Comparison of ENCODE assay signal across 26 mouse cellular contexts in genomic region chr2:157953978-157954377, GRCm38 (mm10). TPM values are rescaled to one million over a fixed set of nuclear protein-coding genes. Genes with fewer than 3 reads are reported as not detected.
DNase-seq lines count a peak whose midpoint lies in the region; ATAC-seq and TF ChIP-seq lines count a peak whose summit lies in the region.
"Had no signal": no experiment of that assay in that cellular context is flagged by ENCODE, and none has a peak within 500 bp of the region (broad histone marks: within the 10 kb centered on the region; RNA-seq: fewer than 3 reads in every experiment).

No protein-coding gene starts in this region.

- no peaks in the 10 kb centered on the region for H3K9me3 ChIP-seq in hindbrain, postnatal 0 days (ENCODE audit: low read length)
- H3K9me3 ChIP-seq in hindbrain, embryonic 13.5 days, result no peaks in the 10 kb centered on the region
- H3K9me3 ChIP-seq in midbrain, embryonic 13.5 days, result no peaks in the 10 kb centered on the region
- no peaks in the 10 kb centered on the region for H3K9me3 ChIP-seq in midbrain, embryonic 16.5 days (replicated peaks; ENCODE audit: control insufficient read depth, low read length, poor library complexity, severe bottlenecking)
- H3K9me3 ChIP-seq: heart, embryonic 15.5 days; limb, embryonic 13.5 days; liver, embryonic 12.5 days; midbrain, embryonic 10.5 days; neural tube, embryonic 15.5 days had no signal

- no peak overlapping the region for H3K9ac ChIP-seq in hindbrain, postnatal 0 days (replicated peaks; ENCODE audit: low read length)
- H3K9ac ChIP-seq in hindbrain, embryonic 13.5 days, result no peak overlapping the region
- H3K9ac ChIP-seq in midbrain, embryonic 13.5 days (replicated peaks), result no peak overlapping the region
- no peak overlapping the region for H3K9ac ChIP-seq in midbrain, embryonic 16.5 days (ENCODE audit: low read depth, low read length)
- H3K9ac ChIP-seq: heart, embryonic 15.5 days; hindbrain, embryonic 14.5 days; limb, embryonic 13.5 days; liver, embryonic 12.5 days; neural tube, embryonic 15.5 days had no signal

- no peak overlapping the region for H3K4me3 ChIP-seq in hindbrain, postnatal 0 days (ENCODE audit: low read length)
- no peak overlapping the region for H3K4me3 ChIP-seq in hindbrain, embryonic 13.5 days
- H3K4me3 ChIP-seq in midbrain, embryonic 13.5 days (replicated peaks), result no peak overlapping the region
- no peak overlapping the region for H3K4me3 ChIP-seq in midbrain, embryonic 16.5 days (ENCODE audit: low read depth, low read length)
- H3K4me3 ChIP-seq: heart, embryonic 15.5 days; limb, embryonic 13.5 days; liver, embryonic 12.5 days; midbrain, embryonic 10.5 days; neural tube, embryonic 15.5 days had no signal

- no peak overlapping the region for H3K27ac ChIP-seq in hindbrain, postnatal 0 days
- H3K27ac ChIP-seq in hindbrain, embryonic 13.5 days, result no peak overlapping the region
- no peak overlapping the region for H3K27ac ChIP-seq in midbrain, embryonic 13.5 days
- no peak overlapping the region for H3K27ac ChIP-seq in midbrain, embryonic 16.5 days (ENCODE audit: low read length)
- H3K27ac ChIP-seq: heart, embryonic 15.5 days; hindbrain, embryonic 14.5 days; limb, embryonic 13.5 days; liver, embryonic 12.5 days; midbrain, embryonic 10.5 days; neural tube, embryonic 15.5 days had no signal

- no peaks in the 10 kb centered on the region for H3K4me1 ChIP-seq in hindbrain, postnatal 0 days (ENCODE audit: insufficient read depth, low read length)
- H3K4me1 ChIP-seq in hindbrain, embryonic 13.5 days (replicated peaks), result peaks cover 35% of the 10 kb centered on the region
- peaks cover 23% of the 10 kb centered on the region for H3K4me1 ChIP-seq in midbrain, embryonic 13.5 days (replicated peaks)
- no peaks in the 10 kb centered on the region for H3K4me1 ChIP-seq in midbrain, embryonic 16.5 days (ENCODE audit: control insufficient read depth, insufficient read depth, low read length)
- H3K4me1 ChIP-seq: heart, embryonic 15.5 days; limb, embryonic 13.5 days; liver, embryonic 12.5 days had no signal

- H3K27me3 ChIP-seq in hindbrain, postnatal 0 days (ENCODE audit: insufficient read depth, low read length), result no peaks in the 10 kb centered on the region
- H3K27me3 ChIP-seq in hindbrain, embryonic 13.5 days, result no peaks in the 10 kb centered on the region
- H3K27me3 ChIP-seq in midbrain, embryonic 13.5 days, result no peaks in the 10 kb centered on the region
- H3K27me3 ChIP-seq in midbrain, embryonic 16.5 days (ENCODE audit: control insufficient read depth, insufficient read depth, low read depth, low read length), result no peaks in the 10 kb centered on the region
- H3K27me3 ChIP-seq: limb, embryonic 13.5 days; liver, embryonic 12.5 days; neural tube, embryonic 15.5 days had no signal

- WGBS in hindbrain, postnatal 0 days, result 53% methylated on average over 5 of the region's 5 CpGs
- WGBS in hindbrain, embryonic 13.5 days, result 64% methylated on average over 5 of the region's 5 CpGs
- WGBS in midbrain, embryonic 13.5 days, result 76% methylated on average over 5 of the region's 5 CpGs
- WGBS in midbrain, embryonic 16.5 days, result 77% methylated on average over 5 of the region's 5 CpGs

- H3K36me3 ChIP-seq in hindbrain, postnatal 0 days (ENCODE audit: insufficient read depth, low read length), result no peaks in the 10 kb centered on the region
- H3K36me3 ChIP-seq in hindbrain, embryonic 13.5 days, result no peaks in the 10 kb centered on the region
- H3K36me3 ChIP-seq in midbrain, embryonic 13.5 days, result no peaks in the 10 kb centered on the region
- no peaks in the 10 kb centered on the region for H3K36me3 ChIP-seq in midbrain, embryonic 16.5 days (ENCODE audit: control insufficient read depth, insufficient read depth, low read length)
- H3K36me3 ChIP-seq: heart, embryonic 15.5 days; limb, embryonic 13.5 days; liver, embryonic 12.5 days; midbrain, embryonic 10.5 days; neural tube, embryonic 15.5 days had no signal

- DNase-seq in hindbrain, postnatal 0 days (ENCODE audit: low spot score), result no peak
- DNase-seq in right cerebral cortex, adult 2 months (ENCODE audit: low spot score in 2 of 2), result peak; percentile 36 to 37
- peak; percentile 26 for DNase-seq in telencephalon, adult 2 months (ENCODE audit: low read depth, low spot score)
- no peak for DNase-seq in gastrocnemius, adult 18-20 months (ENCODE audit: low spot score)
- DNase-seq: adrenal gland, adult 2 months; cerebellum, adult 8-10 months; heart, postnatal 36 days; kidney, adult 9 months; kidney, postnatal 14 days; lung, adult 18-20 months; lung, postnatal 10 days had no signal

- no peak overlapping the region for H3K4me2 ChIP-seq in hindbrain, postnatal 0 days (ENCODE audit: low read depth, low read length)
- no peak overlapping the region for H3K4me2 ChIP-seq in hindbrain, embryonic 13.5 days
- H3K4me2 ChIP-seq in midbrain, embryonic 13.5 days (replicated peaks), result no peak overlapping the region
- no peak overlapping the region for H3K4me2 ChIP-seq in midbrain, embryonic 16.5 days (ENCODE audit: low read length)
- H3K4me2 ChIP-seq: heart, embryonic 15.5 days; hindbrain, embryonic 14.5 days; limb, embryonic 13.5 days; liver, embryonic 12.5 days; neural tube, embryonic 15.5 days had no signal

- no peak for TF ChIP-seq CTCF in hindbrain, postnatal 0 days (IDR thresholded peaks at IDR 0.05; ENCODE audit: low read depth)

- 0 out of 2 replicates have a peak, but pooled peaks have one; percentile 40 for ATAC-seq in hindbrain, postnatal 0 days
- no peak for ATAC-seq in hindbrain, embryonic 13.5 days (ENCODE audit: low FRiP score)
- ATAC-seq in midbrain, embryonic 13.5 days, result 0 out of 2 replicates have a peak, but pooled peaks have one; percentile 48
- ATAC-seq in midbrain, embryonic 16.5 days, result no peak
- ATAC-seq: liver, embryonic 12.5 days had no signal

RNA-seq across cellular contexts. Expression of gene Vstm2l, which starts 39.5 kb away (rescaled TPM):
- 318 and 326 TPM in 2 replicates for total RNA-seq in hindbrain, postnatal 0 days (2014; rRNA removed)
- 46.4 TPM in 2 replicates for polyA plus RNA-seq in hindbrain, postnatal 0 days (2015; fragmentation: Nextera tagmentation; extraction: Ambion mirVana)
- polyA plus RNA-seq in hindbrain, embryonic 13.5 days (2015; fragmentation: Nextera tagmentation; extraction: Ambion mirVana), result 16.9 and 21.6 TPM in 2 replicates
- polyA plus RNA-seq in midbrain, embryonic 13.5 days (2015; fragmentation: Nextera tagmentation; extraction: Ambion mirVana), result 11.3 and 19.3 TPM in 2 replicates
- polyA plus RNA-seq in midbrain, embryonic 16.5 days (2015; fragmentation: Nextera tagmentation; extraction: Ambion mirVana), result 19.6 and 26.6 TPM in 2 replicates
- total RNA-seq in gastrocnemius, adult 18-20 months (2021), result not detected
- total RNA-seq: common myeloid progenitor, adult 5-6 weeks; gastrocnemius, adult 8-10 months; MEL had no signal
- polyA plus RNA-seq: C2C12; gonadal fat pad, adult 2 months; heart, embryonic 15.5 days; limb, embryonic 13.5 days; liver, embryonic 12.5 days; thymus, postnatal 0 days had no signal

Comparison
In these comparisons a context has a peak if more than half of its experiments do, and no peak if none do; other contexts are left out.
1. ATAC-seq: peak in hindbrain, postnatal 0 days (single experiment) and midbrain, embryonic 13.5 days (single experiment); none in hindbrain, embryonic 13.5 days (single experiment) and midbrain, embryonic 16.5 days (single experiment).
2. DNase-seq: peak in right cerebral cortex, adult 2 months (2 of 2) and telencephalon, adult 2 months (single experiment); none in hindbrain, postnatal 0 days (single experiment) and gastrocnemius, adult 18-20 months (single experiment).